Mouse (Mus musculus) kidney, adult 2 months (tissue): ENCODE results near the gene Als2cl.

ENCODE experiments used
- CTCF ChIP-seq: fragments of 200-500 bp; conservative IDR thresholded peaks from 2 replicates; pipeline ENCODE4 v1.5.1; 2011; ENCODE audit warnings: low read depth, mild to moderate bottlenecking, control low read depth, low read length, moderate library complexity, mixed read lengths; ENCODE audit not compliant: insufficient read depth, insufficient read length
- POLR2A ChIP-seq: fragments of 200-500 bp; IDR thresholded peaks from one replicate; pipeline ENCODE4 v1.6.1; 2011; ENCODE audit warnings: low read depth, low read length, control low read depth

DNA sequence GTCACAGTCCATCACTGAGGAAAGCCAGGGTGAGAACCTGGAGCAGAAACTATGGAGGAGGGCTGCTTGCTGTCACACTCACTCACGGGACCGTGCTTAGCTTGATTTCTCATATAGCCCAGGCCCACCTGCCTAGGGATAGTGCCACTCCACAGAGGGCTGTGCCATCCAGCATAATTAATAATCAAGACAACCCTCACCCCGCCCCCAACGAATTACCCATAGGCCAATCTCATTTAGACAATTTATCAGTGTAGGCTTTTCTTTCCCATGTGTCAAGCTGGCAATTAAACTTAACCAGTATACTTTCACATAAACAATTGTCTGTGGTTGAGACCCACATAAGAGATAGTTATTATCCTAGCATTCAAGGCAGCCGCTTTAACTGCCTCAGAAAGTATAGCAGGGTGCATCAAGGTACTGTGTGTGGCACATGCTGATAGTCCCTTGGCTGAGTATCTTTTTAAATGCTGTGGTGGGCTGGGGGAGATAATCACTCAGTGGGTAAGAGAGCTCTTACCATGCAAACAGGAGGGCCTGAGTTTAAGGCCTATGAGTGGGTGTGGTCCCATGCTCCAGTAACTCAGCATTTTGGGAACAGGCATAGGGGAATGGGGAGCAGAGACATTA is 20.6 kb upstream of the Als2cl start:
- TF ChIP-seq CTCF (no peak), POLR2A (no peak)
